Mouse (Mus musculus) CD4-positive helper T cell, adult 2 months (primary cell): ENCODE data around the gene Rpa1.
"Not testable (repeated sequence)": the region's sequence is repeated elsewhere in the genome, so short reads cannot be mapped to it uniquely, and the experiment has no call there.

Experiments
- DNase-seq: peaks from one replicate; pipeline ENCODE4 v3.0.0-alpha.2; 2012; ENCODE audit warnings: low read depth, missing footprints, low spot score

Rpa1 gene

DNA sequence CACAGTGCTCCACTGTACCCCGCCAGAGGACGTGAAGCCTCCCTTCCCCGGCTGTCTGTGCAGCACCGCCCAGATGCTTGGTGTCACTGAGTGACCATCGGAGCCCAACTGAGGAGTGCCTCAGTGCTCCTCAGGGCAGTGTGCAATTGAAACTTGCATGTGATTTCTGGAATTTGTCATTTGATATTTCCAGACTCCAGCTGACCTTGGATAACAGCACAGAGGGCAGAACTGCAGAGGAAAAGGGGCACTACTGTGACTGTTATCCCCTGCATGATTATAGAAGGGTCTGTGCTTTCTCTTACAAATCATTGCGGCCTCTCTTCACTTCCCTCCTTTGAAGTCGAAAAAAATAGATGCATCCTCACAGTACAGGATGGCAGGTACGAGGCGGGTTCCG is 60.2 kb downstream of the Rpa1 start:
- no peak for DNase-seq

DNA sequence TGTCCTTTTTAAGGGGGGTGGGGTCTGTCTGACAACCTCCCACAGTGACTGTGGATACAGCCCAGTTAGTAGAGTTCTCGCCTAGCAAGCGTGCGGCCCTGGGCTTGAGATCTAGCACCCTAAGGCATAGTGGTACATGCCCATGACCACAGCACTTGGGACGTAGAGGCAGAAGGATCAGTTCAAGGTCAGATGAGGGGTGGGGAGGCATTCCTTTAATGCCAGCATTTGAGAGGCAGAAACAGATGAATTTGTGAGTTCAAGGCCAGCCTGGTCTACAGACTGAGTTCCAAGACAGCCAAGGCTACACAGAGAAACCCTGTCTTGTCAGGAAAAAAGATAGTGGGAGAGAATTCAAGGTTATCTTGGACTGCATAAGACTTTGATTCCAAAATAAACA is 61.3 kb downstream of the Rpa1 start:
- no peak for DNase-seq

GRCm38 (mm10) chr11:75285893-75286467 is 62.1 kb downstream of the Rpa1 start:
- DNase-seq, result no peak

- not testable (repeated sequence) for DNase-seq
Measured at GRCm38 (mm10) chr11:75283784-75284183, 64.3 kb downstream of the Rpa1 start.

DNA sequence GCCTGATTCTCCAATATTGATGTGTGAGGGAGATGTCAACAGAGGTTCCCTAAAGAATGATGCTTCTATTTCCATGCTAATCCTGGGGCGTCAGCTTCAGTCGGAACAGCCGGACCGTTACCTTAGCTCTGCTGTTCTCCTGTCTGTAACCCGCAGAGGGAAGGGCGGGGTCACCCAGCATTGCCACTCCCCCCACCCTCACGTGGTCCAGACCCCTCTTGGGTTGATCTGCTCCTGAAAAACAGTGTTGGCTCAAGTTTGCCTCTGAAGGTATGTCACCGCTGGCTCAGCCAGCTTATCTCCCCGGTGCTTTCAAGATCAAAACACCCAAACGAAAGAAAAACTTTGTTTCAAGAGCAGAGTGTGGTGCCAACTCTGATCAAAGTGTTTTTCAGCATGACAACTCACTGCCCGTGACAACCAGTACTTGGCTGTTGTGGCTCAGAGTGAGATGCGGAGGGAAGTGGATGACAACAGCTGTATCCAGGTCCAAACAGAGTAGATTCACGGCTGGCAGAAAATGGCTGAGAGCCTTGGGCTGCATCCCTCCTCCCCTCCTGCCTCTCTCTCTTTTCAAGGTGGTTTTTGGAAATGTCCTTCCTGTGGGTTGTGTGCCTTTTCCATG is 65.5 kb downstream of the Rpa1 start:
- peak; percentile 87 for DNase-seq

DNA sequence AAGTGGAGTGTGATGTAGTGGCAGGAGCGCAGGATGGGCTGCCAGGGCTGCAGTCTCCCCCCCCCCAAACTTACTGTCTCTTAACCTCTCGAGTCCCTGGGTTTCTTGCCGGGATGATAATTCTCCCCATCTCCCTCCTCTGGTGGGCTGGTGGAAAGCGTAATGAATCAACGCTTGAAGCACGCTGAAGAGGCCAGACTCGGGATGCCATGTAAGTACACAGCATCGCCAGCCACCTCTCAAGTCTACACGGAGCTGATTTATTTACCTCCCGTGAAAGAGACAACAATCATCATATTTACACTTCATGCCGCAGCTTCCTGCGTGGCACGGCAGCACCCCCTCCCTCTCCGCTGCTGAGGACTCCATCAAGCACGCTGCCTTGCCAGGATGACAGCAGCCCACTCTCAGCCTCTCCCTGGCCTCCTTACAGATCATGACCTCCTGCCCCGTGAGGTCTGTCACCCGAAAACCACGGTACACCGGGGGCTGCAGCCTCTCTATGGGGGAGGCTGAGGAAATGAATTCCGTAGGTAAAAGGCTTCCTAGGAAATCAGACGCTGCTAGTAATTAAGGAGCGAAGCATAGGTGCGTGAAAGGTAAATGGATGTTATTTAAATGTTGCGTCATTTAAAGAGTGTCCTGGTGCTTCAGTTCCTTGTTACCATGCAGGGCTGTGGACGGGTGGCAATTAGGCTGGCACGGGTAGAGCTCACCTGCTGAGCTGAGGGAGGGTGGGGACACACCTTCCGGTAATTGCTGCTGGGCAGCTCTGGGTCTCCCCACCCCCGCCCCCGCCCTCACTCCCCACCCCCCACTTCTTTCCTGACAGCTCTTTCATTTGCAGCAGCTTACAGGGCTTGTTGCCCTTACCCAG is 66.5 kb downstream of the Rpa1 start:
- DNase-seq, result peak; percentile 45

DNA sequence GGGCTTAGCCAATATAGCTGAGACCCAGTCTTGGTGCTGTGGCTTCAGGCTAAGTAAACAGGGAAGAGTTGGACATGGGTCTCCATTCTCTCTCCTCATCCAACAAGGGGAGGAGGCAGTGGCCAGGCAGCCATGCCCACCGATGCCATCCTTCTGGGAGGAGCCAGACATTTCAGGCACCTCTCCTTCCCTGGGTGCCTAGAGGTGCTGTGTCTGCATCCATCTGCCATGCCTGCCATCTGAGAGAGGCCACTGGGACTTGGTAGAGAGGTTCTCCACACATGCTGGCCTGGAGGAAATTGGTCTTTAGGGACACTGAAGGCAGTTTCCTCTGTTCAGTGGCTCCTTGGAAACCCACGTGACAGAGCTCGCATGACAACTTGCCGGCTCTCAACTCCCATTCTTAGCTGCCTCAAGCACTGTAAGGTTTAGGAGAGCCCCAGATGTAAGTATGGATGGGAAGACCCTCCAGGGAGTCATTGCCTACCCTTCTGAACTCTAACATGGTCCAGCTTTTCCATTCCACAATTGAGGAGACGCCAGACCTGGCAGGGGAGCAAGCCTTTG is 67.6 kb downstream of the Rpa1 start:
- DNase-seq, result no peak

- DNase-seq, result no peak
Measured at GRCm38 (mm10) chr11:75280066-75280410, 68.1 kb downstream of the Rpa1 start.

DNA sequence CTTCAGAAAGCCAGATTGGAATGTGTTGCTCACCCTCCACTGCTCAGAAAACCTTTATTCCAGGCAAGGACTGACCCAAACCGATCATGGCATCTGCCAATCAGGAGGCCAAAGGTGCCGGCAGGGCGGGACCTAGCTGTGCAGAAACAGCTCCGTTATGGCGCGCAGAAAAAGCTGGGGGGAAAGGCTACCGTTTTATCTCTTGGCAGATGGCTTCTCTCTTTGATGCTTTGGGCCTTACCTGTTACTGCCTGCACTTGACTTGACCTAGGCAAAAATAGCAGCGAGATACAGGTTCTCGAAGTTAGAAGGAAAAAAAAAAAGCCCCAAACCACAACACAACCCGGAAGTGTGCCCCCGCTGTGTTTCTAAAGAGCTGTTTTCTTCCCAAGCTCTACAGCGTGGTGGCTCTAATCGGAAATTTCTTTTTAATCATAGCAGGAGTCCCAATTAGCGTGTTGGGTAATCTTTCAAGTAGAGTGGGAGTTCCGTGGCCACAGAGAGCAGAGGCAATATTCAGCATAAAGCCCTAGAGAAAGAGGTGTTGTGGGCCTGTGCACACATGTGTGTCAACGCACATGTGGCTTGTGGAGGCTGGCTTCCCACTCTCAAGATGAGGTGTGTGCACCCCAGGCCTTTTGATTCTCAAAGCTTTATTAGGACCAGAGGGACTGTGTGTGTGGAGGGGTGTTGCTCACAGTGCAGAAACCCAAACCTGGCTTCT is 68.6 kb downstream of the Rpa1 start:
- DNase-seq, result peak; percentile 76

- DNase-seq, result no peak
Measured at GRCm38 (mm10) chr11:75279013-75279341, 69.1 kb downstream of the Rpa1 start.

GRCm38 (mm10) chr11:75278115-75278514 is 70.0 kb downstream of the Rpa1 start:
- no peak for DNase-seq

DNA sequence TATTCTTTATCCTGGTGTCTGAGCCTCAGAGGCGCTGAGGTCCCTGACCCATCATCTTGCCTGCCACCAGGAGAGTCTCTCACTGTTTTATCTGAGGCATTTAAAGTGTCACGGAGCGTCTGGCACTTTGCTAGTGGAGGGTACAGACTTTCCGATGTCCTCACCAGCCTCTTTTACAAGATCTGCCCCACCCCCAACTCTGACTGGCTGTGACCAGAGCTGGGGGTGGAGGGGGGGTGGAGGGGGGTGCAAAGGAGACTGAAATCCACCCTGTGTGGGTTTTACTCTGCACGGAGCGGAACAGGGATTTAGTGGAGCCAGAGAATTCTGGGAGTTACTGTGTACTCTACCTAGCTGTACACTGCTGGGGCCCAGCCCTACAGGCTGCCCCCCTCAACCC is 73.1 kb downstream of the Rpa1 start:
- DNase-seq, result no peak

DNA sequence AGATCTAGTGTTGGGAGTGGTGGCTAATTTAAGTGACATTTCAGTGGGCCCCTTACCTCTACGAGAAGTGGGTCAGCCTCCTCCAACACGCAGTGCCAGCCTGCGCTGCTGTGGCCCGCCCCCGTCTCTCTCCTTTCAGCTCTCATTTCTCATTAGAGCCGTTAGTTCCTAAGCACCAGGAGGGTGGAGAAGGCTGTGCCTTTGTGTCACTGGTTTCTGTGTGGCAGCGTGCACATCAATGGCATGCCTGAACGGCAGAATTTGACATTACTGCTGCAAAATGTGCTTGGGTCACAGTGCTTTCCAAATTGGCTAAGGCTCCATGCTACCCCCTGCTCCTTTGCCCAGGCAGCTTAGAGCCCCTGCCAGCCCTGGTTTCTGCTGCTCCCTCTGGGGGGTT is 74.7 kb downstream of the Rpa1 start:
- DNase-seq, result no peak

DNA sequence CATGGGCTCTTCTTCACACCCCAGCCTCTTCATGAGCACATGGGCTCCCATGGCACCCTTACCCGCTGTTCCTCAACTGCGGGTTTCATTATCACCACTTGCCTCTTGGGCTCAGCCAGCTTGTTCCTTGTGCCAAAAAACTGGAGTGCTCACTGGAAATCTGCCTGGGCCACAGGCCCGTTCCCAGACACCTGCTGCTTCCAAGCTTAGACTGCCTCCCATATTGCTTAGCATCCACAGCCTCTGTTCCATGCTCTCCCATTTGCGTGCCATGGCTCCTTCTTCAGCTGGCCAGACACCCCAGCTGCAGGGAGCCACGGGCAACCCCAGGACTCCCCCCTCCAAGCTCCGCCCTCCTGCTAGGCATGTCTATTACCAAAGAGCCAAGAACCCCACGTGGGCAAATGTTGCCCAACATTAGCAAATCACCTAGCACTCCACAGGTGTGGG is 77.1 kb downstream of the Rpa1 start:
- DNase-seq, result no peak

- DNase-seq, result no peak
Measured at GRCm38 (mm10) chr11:75270276-75270984, 77.7 kb downstream of the Rpa1 start.

- no peak for DNase-seq
Measured at GRCm38 (mm10) chr11:75269213-75269612, 78.9 kb downstream of the Rpa1 start.

GRCm38 (mm10) chr11:75268492-75268891 is 79.6 kb downstream of the Rpa1 start:
- DNase-seq, result no peak

- DNase-seq, result no peak
Measured at GRCm38 (mm10) chr11:75267826-75268281, 80.3 kb downstream of the Rpa1 start.

DNA sequence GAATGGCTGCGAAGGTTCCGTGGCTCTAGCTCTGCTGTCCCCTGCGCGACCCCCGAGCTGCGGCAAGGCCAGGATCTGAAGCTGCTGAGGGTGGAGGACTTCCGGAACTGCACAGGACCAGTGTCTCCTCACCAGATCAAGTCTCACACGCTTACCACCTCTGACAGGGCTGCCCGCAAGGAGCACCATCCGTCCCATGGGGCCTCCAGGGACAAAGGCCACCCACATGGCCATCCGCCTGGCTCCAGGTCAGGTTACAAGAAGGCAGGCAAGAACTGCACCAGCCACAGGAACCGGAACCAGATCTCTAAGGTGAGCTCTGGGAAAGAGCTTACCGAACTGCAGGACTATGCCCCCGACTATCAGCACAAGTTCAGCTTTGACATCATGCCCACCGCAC is 82.6 kb downstream of the Rpa1 start:
- DNase-seq, result no peak

DNA sequence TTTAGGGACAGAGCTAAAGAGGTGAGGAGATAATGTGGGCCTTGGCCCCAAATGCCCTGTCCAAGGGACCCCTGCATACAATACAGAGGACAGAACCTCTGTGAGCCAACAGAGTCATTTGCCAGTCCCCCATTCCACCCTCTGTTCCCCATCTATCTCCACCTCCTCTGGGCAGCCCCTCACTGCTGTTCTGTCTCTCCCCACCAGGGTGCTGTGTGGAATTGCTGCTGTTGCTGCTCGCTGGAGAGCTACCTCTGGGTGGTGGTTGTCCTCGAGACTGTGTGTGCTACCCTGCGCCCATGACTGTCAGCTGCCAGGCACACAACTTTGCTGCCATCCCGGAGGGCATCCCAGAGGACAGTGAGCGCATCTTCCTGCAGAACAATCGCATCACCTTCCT is 83.6 kb downstream of the Rpa1 start:
- DNase-seq, result no peak

DNA sequence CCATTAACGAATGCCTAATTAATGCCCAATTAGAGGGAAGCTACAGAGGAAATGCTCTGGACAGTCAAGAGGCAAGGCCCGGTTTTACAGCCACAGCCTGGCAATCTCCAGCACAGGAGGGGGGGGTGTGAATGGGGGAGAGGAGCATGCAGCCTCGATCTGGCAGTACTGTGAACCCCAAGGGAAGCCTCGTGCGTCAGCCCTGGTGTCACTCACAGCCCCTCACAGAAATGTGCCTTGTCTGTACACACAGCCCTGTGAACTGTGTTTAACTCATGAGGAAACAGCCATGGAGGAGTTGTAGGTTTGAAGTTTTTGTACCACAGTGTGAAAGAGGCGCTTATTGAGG is 84.2 kb downstream of the Rpa1 start:
- DNase-seq, result no peak
